Mouse (Mus musculus) megakaryocyte, embryonic 14.5 days (primary cell): Measurements from ENCODE around the gene Rapgef4.

Experiments used
- FLI1 ChIP-seq: IDR thresholded peaks from 2 replicates; pipeline ENCODE4 v1.6.1; 2012; ENCODE audit warnings: low read length, inconsistent platforms, mixed read lengths
- GATA1 ChIP-seq: IDR thresholded peaks from 3 replicates; pipeline ENCODE4 v1.6.1; 2012; ENCODE audit warnings: mixed read lengths, low read length, inconsistent platforms, borderline replicate concordance

GRCm38 (mm10) chr2:72098366-72098765, 117.3 kb downstream of the Rapgef4 start:
- TF ChIP-seq GATA1 (no peak), FLI1 (no peak)
